Mouse (Mus musculus): ENCODE measurements around the gene Hopx.

DNA sequence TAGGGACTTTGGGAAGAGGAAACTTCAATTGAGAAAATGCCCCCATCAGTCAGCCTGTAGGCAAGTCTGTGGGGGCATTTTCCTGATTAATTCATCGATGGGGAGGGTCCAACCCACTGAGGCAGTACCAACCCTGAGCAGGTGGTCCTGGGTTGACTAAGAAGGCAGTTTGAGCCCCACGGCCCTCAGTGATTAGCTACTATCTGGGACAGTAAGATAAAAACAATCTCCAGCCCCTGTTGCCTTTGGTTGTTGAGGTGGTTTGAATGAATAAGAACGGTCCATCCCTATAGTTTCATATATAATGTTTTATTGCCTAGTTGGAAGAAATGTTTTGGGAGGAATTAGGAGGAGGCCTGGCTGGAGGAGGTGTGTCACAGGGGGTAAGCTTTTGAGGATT is 36.8 kb upstream of the Hopx start:
- no peak for TF ChIP-seq CTCF (IDR thresholded peaks at IDR 0.05; ENCODE audit: borderline replicate concordance, insufficient read depth, low read length)
- TF ChIP-seq POLR2A (IDR thresholded peaks at IDR 0.05; ENCODE audit: low read depth, low read length) = no peak

Measured in embryonic fibroblast, embryonic 13.5 days (primary cell).